Mouse (Mus musculus): ENCODE measurements around the gene Anks6.
"Not testable (repeated sequence)": the region's sequence is repeated elsewhere in the genome, so short reads cannot be mapped to it uniquely, and the experiment has no call there.

The Anks6 gene

GRCm38 (mm10) chr4:47056791-47057509 lies at the start of gene Anks6:
Anks6 (minus strand) TSS chr4:47057427.
- peak; percentile 83 for DNase-seq

- DNase-seq, result no peak
These were observed 46.3 kb upstream of the Anks6 start for GRCm38 (mm10) chr4:47103561-47103960.

- no peak for DNase-seq
These were observed 36.4 kb upstream of the Anks6 start for GRCm38 (mm10) chr4:47093647-47094046.

GRCm38 (mm10) chr4:47093161-47093560 lies 35.9 kb upstream of the Anks6 start:
- no peak for DNase-seq

GRCm38 (mm10) chr4:47092387-47093021 lies 35.3 kb upstream of the Anks6 start:
- no peak for DNase-seq

GRCm38 (mm10) chr4:47091493-47092386 lies 34.5 kb upstream of the Anks6 start, which contains the start of gene Galnt12:
Galnt12 (plus strand) TSS chr4:47091909.
- peak; percentile 28 for DNase-seq

- DNase-seq, result no peak
These were observed 31.4 kb upstream of the Anks6 start for GRCm38 (mm10) chr4:47088671-47089070.

GRCm38 (mm10) chr4:47083824-47084223 lies 26.6 kb upstream of the Anks6 start:
- DNase-seq, result no peak

- no peak for DNase-seq
These were observed 23.4 kb upstream of the Anks6 start for GRCm38 (mm10) chr4:47080647-47081010.

GRCm38 (mm10) chr4:47079997-47080646 lies 22.9 kb upstream of the Anks6 start:
- DNase-seq, result no peak

GRCm38 (mm10) chr4:47075054-47075453 lies 17.8 kb upstream of the Anks6 start:
- no peak for DNase-seq

- no peak for DNase-seq
These were observed 3.7 kb upstream of the Anks6 start for GRCm38 (mm10) chr4:47060900-47061299.

- no peak for DNase-seq
These were observed 491 bp upstream of the Anks6 start for GRCm38 (mm10) chr4:47057510-47058325.

GRCm38 (mm10) chr4:47055570-47056080 lies 1.6 kb downstream of the Anks6 start:
- DNase-seq, result no peak

- DNase-seq, result not testable (repeated sequence)
These were observed 2.1 kb downstream of the Anks6 start for GRCm38 (mm10) chr4:47055170-47055569.

- no peak for DNase-seq
These were observed 5.3 kb downstream of the Anks6 start for GRCm38 (mm10) chr4:47051905-47052304.

- no peak for DNase-seq
These were observed 6.4 kb downstream of the Anks6 start for GRCm38 (mm10) chr4:47050642-47051381.

GRCm38 (mm10) chr4:47050167-47050566 lies 7.1 kb downstream of the Anks6 start:
- DNase-seq, result peak; percentile 86

- no peak for DNase-seq
These were observed 8.0 kb downstream of the Anks6 start for GRCm38 (mm10) chr4:47049216-47049615.

GRCm38 (mm10) chr4:47047765-47048164 lies 9.5 kb downstream of the Anks6 start:
- DNase-seq, result no peak

GRCm38 (mm10) chr4:47046974-47047373 lies 10.3 kb downstream of the Anks6 start:
- no peak for DNase-seq

Measured in right cerebral cortex, postnatal 25 days (tissue).